Mouse (Mus musculus): ENCODE data around the gene Gm20388.

DNA sequence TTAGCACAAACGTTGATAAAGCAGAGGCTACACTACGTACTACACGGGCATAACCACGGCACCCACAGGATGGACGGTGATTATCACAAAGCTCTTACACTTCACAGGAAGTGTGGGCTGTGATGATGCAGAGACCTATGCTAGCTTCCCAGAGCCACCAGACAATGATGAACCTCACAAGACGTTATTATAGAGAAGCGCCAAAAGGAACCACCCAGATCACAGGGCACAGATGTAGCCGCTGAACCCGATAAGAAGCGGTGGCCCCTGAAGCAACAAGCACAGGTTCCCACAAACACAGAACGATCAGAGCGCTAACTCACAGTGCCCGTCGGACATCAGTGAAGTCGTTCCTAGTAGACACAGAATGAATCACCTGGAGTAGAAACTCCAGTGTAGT is 3887.3 kb downstream of the Gm20388 start:
- TF ChIP-seq POLR2A (IDR thresholded peaks at IDR 0.05; ENCODE audit: low read depth, low read length) (no peak), CTCF (conservative IDR thresholded peaks at IDR 0.05; ENCODE audit: insufficient read depth, insufficient read length, low read depth, low read length) (no peak)

All from kidney, adult 2 months (tissue).